Mouse (Mus musculus) small intestine, adult 2 months (tissue): ENCODE measurements around the gene Hivep2.

Experiments used
- CTCF ChIP-seq: fragments of 200-500 bp; IDR thresholded peaks from 2 replicates; pipeline ENCODE4 v1.5.1; 2012; ENCODE audit warnings: low read depth, mild to moderate bottlenecking, control low read depth, inconsistent platforms, low read length, moderate library complexity, mixed read lengths; ENCODE audit not compliant: insufficient replicate concordance, insufficient read length; ENCODE audit errors: extremely low read depth
- POLR2A ChIP-seq: fragments of 200-500 bp; IDR thresholded peaks from 2 replicates; pipeline ENCODE4 v1.6.1; 2012; ENCODE audit warnings: low read depth, mild to moderate bottlenecking, control low read depth, inconsistent platforms, low read length, moderate library complexity

GRCm38 (mm10) chr10:14195778-14196650, 230.1 kb downstream of the Hivep2 start:
- no peak for TF ChIP-seq CTCF
- no peak for TF ChIP-seq POLR2A
